Mouse (Mus musculus): ENCODE results near the gene Dgkd. TPM values are rescaled to one million over a fixed set of nuclear protein-coding genes. Genes with fewer than 3 reads are reported as not detected.

Dgkd gene
- polyA plus RNA-seq, 2 experiments, result 26.7 to 35.5 TPM

DNA sequence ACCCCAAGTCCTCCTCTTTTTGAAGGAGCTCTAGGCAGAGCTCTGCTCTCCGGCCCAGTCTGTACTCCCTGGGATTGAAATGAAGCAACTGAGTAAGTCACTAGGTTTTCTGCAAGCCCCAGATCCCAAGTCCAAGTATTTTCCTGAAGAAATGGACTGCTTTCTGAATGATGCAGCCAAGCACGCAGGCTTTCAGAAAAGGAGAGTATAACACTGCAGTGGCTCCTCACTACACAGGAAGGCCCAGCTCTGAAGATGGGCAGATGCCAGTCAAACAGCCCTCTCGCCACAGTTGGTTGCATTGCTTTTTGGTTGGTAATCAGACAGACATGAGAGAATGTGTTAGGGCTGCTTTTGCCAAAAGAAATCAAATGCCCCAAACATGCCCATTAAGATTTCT is 98.6 kb downstream of the Dgkd start:
- no peak overlapping the region for H3K9ac ChIP-seq (ENCODE audit: low read depth, low read length, severe bottlenecking)
- no peak for DNase-seq (ENCODE audit: low spot score)
- H3K4me1 ChIP-seq (ENCODE audit: control insufficient read depth, insufficient read depth, low read length), result no peaks in the 10 kb centered on the region
- no peaks in the 10 kb centered on the region for H3K9me3 ChIP-seq (ENCODE audit: control insufficient read depth, low read length)
- no peak for TF ChIP-seq POLR2A (IDR thresholded peaks at IDR 0.05; ENCODE audit: borderline replicate concordance, extremely low read depth, insufficient read depth, insufficient read length)
- H3K36me3 ChIP-seq (ENCODE audit: control insufficient read depth, insufficient read depth, low read length), result peaks cover 96% of the 10 kb centered on the region
- H3K27ac ChIP-seq (replicated peaks; ENCODE audit: low read depth, low read length), result no peak overlapping the region
- H3K4me3 ChIP-seq (replicated peaks; ENCODE audit: low read length), result no peak overlapping the region
- no peak overlapping the region for H3K4me2 ChIP-seq (replicated peaks; ENCODE audit: low read depth, low read length, severe bottlenecking)
- no peaks in the 10 kb centered on the region for H3K27me3 ChIP-seq (ENCODE audit: control insufficient read depth, insufficient read depth, low read length)
- no peak for ATAC-seq (ENCODE audit: low FRiP score, low read depth)
- whole genome bisulfite sequencing, result 85% methylated on average over 3 of the region's 3 CpGs

DNA sequence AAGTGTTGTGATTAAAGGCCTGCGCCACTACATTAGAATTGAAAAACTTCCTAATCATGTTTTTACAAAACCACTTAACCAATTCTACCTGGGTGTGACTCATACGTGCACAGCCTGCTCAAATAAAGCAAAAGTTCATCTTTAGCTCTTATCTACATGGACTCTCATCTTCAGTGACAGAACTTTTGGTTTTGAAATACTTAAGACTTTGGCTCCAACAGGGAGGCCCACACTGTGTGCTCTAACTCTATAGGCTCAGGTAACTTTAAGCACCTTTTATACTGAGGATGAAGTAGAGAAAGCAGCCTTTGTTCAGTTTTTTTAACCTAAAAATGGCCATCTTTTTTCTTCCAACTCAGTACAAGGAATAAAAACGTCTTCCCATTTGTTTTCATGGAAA is 100.0 kb downstream of the Dgkd start:
- DNase-seq (ENCODE audit: low spot score), result no peak
- Histone ChIP-seq H3K4me3 (replicated peaks; ENCODE audit: low read length) (no peak overlapping the region), H3K4me1 (ENCODE audit: control insufficient read depth, insufficient read depth, low read length) (no peaks in the 10 kb centered on the region), H3K36me3 (ENCODE audit: control insufficient read depth, insufficient read depth, low read length) (peaks cover 96% of the 10 kb centered on the region), H3K9me3 (ENCODE audit: control insufficient read depth, low read length) (no peaks in the 10 kb centered on the region), H3K9ac (ENCODE audit: low read depth, low read length, severe bottlenecking) (no peak overlapping the region), H3K27me3 (ENCODE audit: control insufficient read depth, insufficient read depth, low read length) (no peaks in the 10 kb centered on the region), H3K4me2 (replicated peaks; ENCODE audit: low read depth, low read length, severe bottlenecking) (no peak overlapping the region), H3K27ac (replicated peaks; ENCODE audit: low read depth, low read length) (no peak overlapping the region)
- ATAC-seq (ENCODE audit: low FRiP score, low read depth), result no peak
- TF ChIP-seq POLR2A (IDR thresholded peaks at IDR 0.05; ENCODE audit: borderline replicate concordance, extremely low read depth, insufficient read depth, insufficient read length), result no peak
- WGBS, result 80% methylated on average over 3 of the region's 3 CpGs

DNA sequence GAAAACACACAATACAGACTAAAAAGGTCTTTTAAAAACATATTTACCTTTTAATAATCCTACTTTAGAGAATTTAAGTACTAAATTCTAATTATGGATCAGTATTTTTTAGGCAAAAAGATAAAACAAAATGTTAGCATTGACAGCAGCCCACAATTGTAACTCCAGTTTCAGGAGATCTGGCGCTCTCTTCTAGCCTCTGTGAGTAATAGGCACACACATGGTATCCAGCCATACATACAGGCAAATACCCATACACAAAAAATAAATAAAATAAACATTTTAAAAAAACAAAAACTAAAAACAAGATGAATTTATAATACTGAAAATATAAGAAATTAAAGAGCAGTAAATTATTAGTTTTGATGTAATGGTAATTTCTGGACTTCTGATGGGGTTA is 105.8 kb downstream of the Dgkd start:
- Histone ChIP-seq H3K4me2 (replicated peaks; ENCODE audit: low read depth, low read length, severe bottlenecking) (no peak overlapping the region), H3K4me1 (ENCODE audit: control insufficient read depth, insufficient read depth, low read length) (no peaks in the 10 kb centered on the region), H3K4me3 (replicated peaks; ENCODE audit: low read length) (no peak overlapping the region), H3K9ac (ENCODE audit: low read depth, low read length, severe bottlenecking) (no peak overlapping the region), H3K9me3 (ENCODE audit: control insufficient read depth, low read length) (no peaks in the 10 kb centered on the region), H3K27ac (replicated peaks; ENCODE audit: low read depth, low read length) (no peak overlapping the region), H3K27me3 (ENCODE audit: control insufficient read depth, insufficient read depth, low read length) (no peaks in the 10 kb centered on the region), H3K36me3 (ENCODE audit: control insufficient read depth, insufficient read depth, low read length) (peaks cover 80% of the 10 kb centered on the region)
- no peak for DNase-seq (ENCODE audit: low spot score)
- ATAC-seq (ENCODE audit: low FRiP score, low read depth), result no peak
- WGBS, result 98% methylated on average over 1 of the region's 1 CpGs
- TF ChIP-seq POLR2A (IDR thresholded peaks at IDR 0.05; ENCODE audit: borderline replicate concordance, extremely low read depth, insufficient read depth, insufficient read length), result no peak

DNA sequence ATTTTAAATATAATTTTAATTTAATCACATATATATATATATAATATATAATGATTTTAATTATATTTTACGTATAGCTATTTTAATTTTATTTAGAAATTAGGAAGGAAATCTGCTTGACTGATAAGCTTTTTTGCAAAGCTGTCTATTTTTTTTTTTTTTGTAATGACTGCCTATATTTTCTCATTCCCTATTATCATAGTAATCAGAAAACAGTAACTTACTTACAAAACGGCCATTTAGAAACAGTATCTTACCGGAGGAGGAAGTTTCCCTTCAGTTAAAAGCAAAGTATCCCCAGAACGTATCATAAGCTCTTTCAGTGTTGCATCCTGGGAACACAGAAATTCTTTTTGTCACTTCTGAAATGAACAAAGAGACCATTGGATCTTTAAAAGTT is 106.4 kb downstream of the Dgkd start:
- no peak for DNase-seq (ENCODE audit: low spot score)
- peaks cover 80% of the 10 kb centered on the region for H3K36me3 ChIP-seq (ENCODE audit: control insufficient read depth, insufficient read depth, low read length)
- H3K4me1 ChIP-seq (ENCODE audit: control insufficient read depth, insufficient read depth, low read length), result no peaks in the 10 kb centered on the region
- no peak overlapping the region for H3K4me2 ChIP-seq (replicated peaks; ENCODE audit: low read depth, low read length, severe bottlenecking)
- 89% methylated on average over 4 of the region's 4 CpGs for WGBS
- H3K4me3 ChIP-seq (replicated peaks; ENCODE audit: low read length), result no peak overlapping the region
- H3K9me3 ChIP-seq (ENCODE audit: control insufficient read depth, low read length), result no peaks in the 10 kb centered on the region
- no peaks in the 10 kb centered on the region for H3K27me3 ChIP-seq (ENCODE audit: control insufficient read depth, insufficient read depth, low read length)
- H3K27ac ChIP-seq (replicated peaks; ENCODE audit: low read depth, low read length), result no peak overlapping the region
- TF ChIP-seq POLR2A (IDR thresholded peaks at IDR 0.05; ENCODE audit: borderline replicate concordance, extremely low read depth, insufficient read depth, insufficient read length), result no peak
- ATAC-seq (ENCODE audit: low FRiP score, low read depth), result no peak
- H3K9ac ChIP-seq (ENCODE audit: low read depth, low read length, severe bottlenecking), result no peak overlapping the region

DNA sequence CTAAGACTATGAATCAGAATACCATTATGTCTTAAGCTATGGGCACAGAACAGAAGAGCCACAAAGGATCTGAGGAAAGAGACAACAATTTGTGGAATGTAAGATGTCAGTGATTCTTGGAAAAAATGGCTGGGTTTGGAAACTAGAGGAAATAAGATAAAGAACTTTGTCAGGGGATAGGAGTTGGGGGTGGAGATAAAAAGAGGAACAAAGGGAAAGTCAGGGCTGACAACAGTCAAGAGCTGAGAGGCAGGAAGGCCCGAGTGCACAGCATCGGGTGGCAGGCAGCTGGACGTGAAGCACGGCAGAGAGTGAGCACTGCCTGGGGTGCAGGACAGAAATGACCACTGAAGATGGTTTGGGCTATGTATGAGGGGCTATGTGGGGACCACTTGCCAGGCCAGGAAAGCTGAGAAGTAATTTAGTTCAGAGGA is 106.9 kb downstream of the Dgkd start:
- ATAC-seq (ENCODE audit: low FRiP score, low read depth) (no peak), DNase-seq (ENCODE audit: low spot score) (no peak)
- H3K36me3 ChIP-seq (ENCODE audit: control insufficient read depth, insufficient read depth, low read length), result peaks cover 79% of the 10 kb centered on the region
- H3K27me3 ChIP-seq (ENCODE audit: control insufficient read depth, insufficient read depth, low read length), result no peaks in the 10 kb centered on the region
- 86% methylated on average over 4 of the region's 4 CpGs for WGBS
- TF ChIP-seq POLR2A (IDR thresholded peaks at IDR 0.05; ENCODE audit: borderline replicate concordance, extremely low read depth, insufficient read depth, insufficient read length), result no peak
- H3K4me2 ChIP-seq (replicated peaks; ENCODE audit: low read depth, low read length, severe bottlenecking), result no peak overlapping the region
- H3K9ac ChIP-seq (ENCODE audit: low read depth, low read length, severe bottlenecking), result no peak overlapping the region
- H3K4me1 ChIP-seq (ENCODE audit: control insufficient read depth, insufficient read depth, low read length), result no peaks in the 10 kb centered on the region
- no peak overlapping the region for H3K4me3 ChIP-seq (replicated peaks; ENCODE audit: low read length)
- no peaks in the 10 kb centered on the region for H3K9me3 ChIP-seq (ENCODE audit: control insufficient read depth, low read length)
- H3K27ac ChIP-seq (replicated peaks; ENCODE audit: low read depth, low read length), result no peak overlapping the region

DNA sequence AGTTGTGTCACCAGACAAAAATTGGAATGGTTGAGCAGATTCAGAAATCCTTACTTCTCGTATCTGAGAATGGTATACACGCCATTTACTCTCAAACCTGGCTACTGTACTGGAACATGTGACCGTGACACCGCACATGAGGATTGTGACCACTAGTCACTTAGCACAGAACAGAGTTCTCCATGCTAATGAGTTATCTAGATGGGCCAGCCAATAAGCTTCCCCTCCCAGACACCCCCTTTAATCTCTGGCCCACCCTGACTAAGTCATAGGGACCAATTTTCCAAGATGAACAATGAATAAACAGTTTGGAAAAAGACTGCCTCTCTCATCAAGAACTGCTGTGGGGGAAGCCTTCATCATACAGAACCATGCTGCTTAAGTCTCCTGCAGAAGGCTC is 107.7 kb downstream of the Dgkd start:
- Histone ChIP-seq H3K9me3 (ENCODE audit: control insufficient read depth, low read length) (no peaks in the 10 kb centered on the region), H3K27ac (replicated peaks; ENCODE audit: low read depth, low read length) (no peak overlapping the region), H3K27me3 (ENCODE audit: control insufficient read depth, insufficient read depth, low read length) (no peaks in the 10 kb centered on the region), H3K9ac (ENCODE audit: low read depth, low read length, severe bottlenecking) (no peak overlapping the region), H3K4me2 (replicated peaks; ENCODE audit: low read depth, low read length, severe bottlenecking) (no peak overlapping the region), H3K4me1 (ENCODE audit: control insufficient read depth, insufficient read depth, low read length) (no peaks in the 10 kb centered on the region), H3K36me3 (ENCODE audit: control insufficient read depth, insufficient read depth, low read length) (peaks cover 75% of the 10 kb centered on the region), H3K4me3 (replicated peaks; ENCODE audit: low read length) (no peak overlapping the region)
- TF ChIP-seq POLR2A (IDR thresholded peaks at IDR 0.05; ENCODE audit: borderline replicate concordance, extremely low read depth, insufficient read depth, insufficient read length), result no peak
- no peak for DNase-seq (ENCODE audit: low spot score)
- no peak for ATAC-seq (ENCODE audit: low FRiP score, low read depth)
- 89% methylated on average over 4 of the region's 4 CpGs for WGBS
